Mouse (Mus musculus) layer of hippocampus, postnatal 10 days (tissue): ENCODE results near the gene Ehbp1. TPM values are rescaled to one million over a fixed set of nuclear protein-coding genes. Genes with fewer than 3 reads are reported as not detected.

Experiments used
- DNase-seq, 2 experiments: peaks; one replicate each; pipeline ENCODE4 v3.0.0; 2021; ENCODE audit warnings: low spot score in 2 of 2
- total RNA-seq, 2 experiments: library from RNA; stranded (reverse); gene quantifications; 2 replicates each; pipeline ENCODE4 v1.2.3; 2021

Gene Ehbp1
- total RNA-seq, 2 experiments from 2014 or later, result 60.8 to 66.3 TPM

- DNase-seq, result no peak
Measured at GRCm38 (mm10) chr11:22063352-22063751, 278.7 kb downstream of the Ehbp1 start.

GRCm38 (mm10) chr11:22061660-22062059, 280.4 kb downstream of the Ehbp1 start:
- no peak for DNase-seq

GRCm38 (mm10) chr11:22057538-22057937, 284.6 kb downstream of the Ehbp1 start:
- DNase-seq, result no peak

GRCm38 (mm10) chr11:22055908-22056307, 286.2 kb downstream of the Ehbp1 start:
- no peak for DNase-seq

DNA sequence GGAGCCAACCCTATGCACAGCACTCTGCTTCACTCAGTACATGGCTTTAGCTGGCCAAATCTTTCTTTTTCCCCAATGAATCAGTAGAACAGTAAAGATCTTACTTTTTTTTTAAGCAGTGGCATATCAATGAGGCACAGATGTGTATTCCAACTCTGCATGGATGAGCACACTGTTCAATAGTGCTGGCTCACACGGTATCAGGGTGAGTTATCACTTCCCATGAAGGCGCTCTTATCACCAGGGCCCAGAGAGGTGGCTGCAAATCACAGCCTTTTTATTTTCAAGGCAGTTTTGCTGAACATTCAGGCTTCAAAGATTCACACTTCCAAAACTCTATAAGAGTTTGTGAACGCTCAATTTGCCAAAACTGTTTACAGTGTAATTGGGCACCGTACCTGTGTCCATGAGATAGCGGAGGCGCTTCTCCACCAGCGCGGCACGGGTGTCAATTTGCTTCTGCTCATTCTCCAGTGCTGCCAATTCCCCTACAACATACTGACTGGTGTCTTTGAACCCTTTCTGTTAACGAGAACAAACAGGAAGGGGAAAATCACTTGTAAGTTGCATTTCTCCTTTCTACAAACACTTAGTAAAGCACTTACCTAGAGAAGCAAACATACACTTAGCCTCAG, 288.9 kb downstream of the Ehbp1 start:
- DNase-seq, result no peak

DNA sequence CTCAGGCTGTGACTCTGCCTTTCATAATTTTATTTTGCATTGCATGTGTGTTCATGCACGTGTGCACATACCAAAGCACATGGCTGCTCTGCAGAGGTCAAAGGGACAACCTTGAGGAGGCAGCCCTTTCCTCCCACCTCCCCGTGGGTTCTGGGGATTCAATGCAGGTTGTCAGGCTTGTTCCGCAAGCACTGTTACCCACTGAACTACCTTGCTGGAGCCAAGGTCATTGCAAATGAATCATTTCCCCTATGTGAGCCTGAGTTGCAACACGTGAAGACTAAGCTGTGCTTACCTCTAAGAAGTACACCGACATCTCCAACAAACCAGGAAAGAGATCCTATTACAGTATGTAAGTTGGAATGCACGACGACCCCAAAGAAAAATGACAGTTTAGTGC, 291.2 kb downstream of the Ehbp1 start:
- DNase-seq, result no peak

DNA sequence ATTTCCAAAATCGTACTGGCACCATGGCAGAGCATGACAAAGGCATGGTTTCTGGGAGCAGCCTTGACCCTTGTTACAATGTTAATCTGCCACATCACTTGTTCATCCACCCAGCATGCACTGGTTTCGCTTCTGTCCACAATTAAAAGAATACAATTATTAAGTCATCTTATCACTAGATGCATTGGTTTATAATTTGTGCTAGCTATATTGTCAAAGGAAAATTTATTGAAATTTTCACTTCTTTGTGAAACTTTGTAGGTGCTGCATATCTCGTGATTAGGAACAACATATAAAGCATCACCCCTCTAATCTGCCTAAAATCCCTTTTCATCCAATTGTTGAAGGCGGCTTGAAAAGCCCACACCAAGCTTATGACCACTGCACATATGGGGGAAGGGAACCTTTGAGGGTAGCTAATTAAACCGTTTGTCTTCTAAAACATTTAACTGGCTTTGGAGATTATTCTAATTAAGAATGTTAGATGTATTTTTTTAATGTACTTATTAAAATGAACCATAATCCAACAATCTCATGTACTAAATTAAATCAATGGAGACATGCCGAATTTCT, 302.2 kb downstream of the Ehbp1 start:
- DNase-seq, result no peak

DNA sequence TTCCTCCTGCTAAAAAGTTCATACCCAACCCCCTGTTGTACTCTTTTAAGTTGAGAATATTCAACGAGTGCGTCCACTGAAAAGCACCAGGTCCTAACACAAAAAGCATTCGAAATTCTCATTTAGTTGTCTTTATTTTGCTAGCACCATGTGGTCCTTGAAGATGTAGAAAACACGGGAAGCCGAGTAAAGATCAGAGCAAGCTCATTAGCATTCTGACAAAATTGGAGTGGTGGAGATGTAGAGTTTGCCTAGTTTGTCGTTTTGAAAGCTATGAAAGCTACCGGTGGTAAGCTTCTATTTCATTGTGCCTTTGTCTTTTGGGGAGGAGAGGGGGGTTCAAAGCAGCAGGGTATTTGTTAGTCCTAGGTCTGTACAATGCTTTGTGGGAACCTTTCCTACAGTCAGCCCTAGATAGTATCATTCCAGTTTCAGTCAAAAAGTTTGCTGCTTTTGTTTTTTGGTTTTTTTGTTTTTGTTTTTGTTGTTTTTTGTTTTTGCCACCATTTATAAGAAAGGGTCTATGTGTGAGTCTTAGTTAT, 307.5 kb downstream of the Ehbp1 start:
- no peak for DNase-seq

DNA sequence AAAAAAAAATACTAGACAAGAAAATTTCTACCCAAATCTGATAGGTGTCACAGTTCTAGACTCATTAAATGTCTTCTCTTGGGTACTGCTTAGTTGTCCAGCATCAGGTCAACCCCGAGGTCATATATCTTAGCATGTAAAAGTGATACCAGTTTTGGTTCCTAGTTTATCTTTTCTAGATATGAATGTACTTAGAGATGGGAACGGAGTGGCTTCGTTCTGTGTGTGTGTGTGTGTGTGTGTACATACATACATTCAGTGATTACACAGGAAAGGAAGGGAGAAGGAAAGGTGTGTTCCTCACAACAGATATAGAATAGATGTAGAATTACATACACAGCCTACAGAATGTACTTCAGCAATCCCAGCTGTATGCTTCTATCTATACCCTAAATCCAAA, 308.5 kb downstream of the Ehbp1 start:
- no peak for DNase-seq

DNA sequence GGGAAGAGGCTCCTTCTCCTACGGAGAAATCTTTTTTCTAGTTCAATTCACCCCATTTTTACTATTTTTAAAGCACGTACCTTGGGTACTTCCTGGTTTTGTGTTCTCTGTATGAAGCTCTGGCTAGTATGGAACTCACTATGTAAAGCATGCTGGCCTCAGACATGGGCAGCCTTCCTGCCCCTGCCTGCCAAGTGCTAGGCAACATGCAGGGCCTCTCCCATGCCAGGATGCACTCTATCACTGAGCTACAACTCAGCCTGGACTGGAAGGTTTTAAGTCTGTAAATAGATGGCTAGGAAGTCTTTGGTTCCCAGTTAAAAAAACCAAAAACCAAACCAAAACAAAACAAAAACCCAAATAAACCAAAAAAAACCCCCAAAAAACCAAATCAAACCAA, 321.5 kb downstream of the Ehbp1 start:
- DNase-seq, result no peak

GRCm38 (mm10) chr11:22017444-22017843, 324.6 kb downstream of the Ehbp1 start:
- DNase-seq, result no peak

- no peak for DNase-seq
Measured at GRCm38 (mm10) chr11:22016341-22016740, 325.8 kb downstream of the Ehbp1 start.

GRCm38 (mm10) chr11:22008817-22009216, 333.3 kb downstream of the Ehbp1 start:
- DNase-seq, result no peak

DNA sequence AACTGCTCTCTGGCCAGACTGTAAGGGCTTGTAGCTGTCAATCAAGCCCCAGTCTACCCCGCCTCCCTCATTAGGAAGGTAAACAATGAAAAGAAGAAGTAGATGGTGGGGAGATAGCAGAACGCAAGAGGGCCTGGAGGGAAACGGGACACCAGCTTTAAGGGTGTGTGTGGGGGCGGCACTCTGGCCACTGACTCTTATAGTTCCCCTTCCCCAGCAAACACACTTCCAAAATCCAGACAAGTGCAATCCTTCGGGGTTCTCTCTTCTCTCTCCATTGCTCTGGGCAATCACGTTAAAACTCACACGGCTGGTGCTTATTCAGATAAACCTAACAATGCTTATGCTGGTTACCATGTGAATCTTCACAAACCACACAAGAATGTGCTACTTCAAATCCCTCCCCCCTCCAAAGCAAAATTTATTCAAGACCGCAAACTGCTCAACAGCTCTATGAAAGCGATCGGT, 333.9 kb downstream of the Ehbp1 start:
- peak in 1 of 2 experiments; percentile 27 for DNase-seq

DNA sequence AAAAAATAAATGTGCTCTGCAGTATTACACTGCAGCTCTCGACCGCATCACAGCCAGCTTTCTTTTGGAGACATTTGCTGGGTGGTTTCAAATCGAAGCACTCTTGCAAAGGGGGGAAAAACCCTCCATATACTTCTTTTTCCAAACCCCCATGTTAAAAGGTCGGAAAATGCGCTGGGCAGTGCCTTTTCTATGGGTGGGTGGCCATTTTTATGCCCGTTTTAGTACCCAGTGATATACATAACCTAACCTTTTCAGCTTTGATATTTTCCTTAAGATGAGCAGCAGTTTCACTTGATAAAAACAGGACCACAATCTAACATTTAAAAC, 334.3 kb downstream of the Ehbp1 start:
- no peak for DNase-seq

- DNase-seq, result peak; percentile 34 to 45
Measured at GRCm38 (mm10) chr11:22007088-22007780, 334.9 kb downstream of the Ehbp1 start.

DNA sequence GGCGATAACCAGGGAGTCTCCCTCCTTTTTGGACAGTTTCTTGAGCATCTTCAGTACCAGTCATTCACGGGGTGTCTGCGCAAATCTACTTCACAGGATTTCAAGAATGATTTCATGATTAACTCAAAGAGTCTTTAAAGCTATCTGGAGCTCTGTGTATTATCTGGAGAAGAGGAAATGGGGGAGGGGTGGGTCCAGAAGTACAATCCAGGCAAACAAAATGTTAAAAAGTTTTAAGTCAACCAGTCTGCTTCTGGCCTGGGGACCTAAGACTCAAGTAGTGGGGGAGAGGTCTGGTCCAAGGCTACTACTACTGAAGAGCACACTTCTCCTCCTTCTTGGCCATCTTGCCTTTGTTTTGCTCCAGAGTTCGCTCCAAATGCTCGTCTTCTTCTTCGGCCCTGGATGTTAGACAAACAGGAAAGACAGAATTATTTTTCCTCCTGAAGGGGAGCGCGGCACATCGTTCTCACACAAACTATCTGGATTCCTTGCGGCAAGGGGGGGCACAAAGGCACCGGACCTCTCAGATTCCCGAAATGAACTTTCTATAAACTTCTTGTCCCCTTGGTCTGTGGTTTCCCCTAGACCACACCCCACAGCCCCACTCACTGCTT, 335.5 kb downstream of the Ehbp1 start:
- no peak for DNase-seq

GRCm38 (mm10) chr11:22005281-22005870, 336.7 kb downstream of the Ehbp1 start:
- DNase-seq, result no peak

DNA sequence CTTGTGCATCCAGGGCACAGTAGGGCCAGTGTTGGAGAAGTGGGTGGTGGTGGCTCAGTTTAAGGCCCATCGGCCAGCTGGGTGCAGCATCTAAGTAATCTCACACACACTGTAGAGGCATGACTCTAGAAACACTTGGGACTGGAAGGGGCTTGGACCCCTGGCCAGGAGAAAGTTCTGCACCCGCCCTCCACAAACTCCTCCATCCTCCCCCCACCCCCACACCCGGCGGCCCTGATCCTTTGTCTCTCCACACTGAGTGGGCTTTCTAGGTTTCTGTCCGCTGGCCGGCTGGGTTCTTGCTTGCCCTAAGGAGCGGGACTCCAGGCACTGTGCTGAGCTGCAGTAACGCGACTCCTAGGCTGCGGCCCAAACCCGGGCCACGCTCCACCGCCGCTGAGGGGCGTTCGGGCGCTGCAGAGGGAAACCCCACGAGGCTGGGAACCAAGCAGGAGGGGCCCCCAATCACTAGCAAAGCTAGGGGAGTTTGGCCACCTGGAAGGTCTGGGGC, 337.7 kb downstream of the Ehbp1 start:
- peak; percentile 38 to 59 for DNase-seq

- peak; percentile 31 to 51 for DNase-seq
Measured at GRCm38 (mm10) chr11:22003341-22003981, 338.6 kb downstream of the Ehbp1 start.
